Comparison of ENCODE assay signal across 21 mouse cellular contexts in genomic region chr14:32881693-32882092, GRCm38 (mm10). TPM values are rescaled to one million over a fixed set of nuclear protein-coding genes. Genes with fewer than 3 reads are reported as not detected.
DNase-seq lines count a peak whose midpoint lies in the region; ATAC-seq lines count a peak whose summit lies in the region.
"Had no signal": no experiment of that assay in that cellular context is flagged by ENCODE, and none has a peak within 500 bp of the region (broad histone marks: within the 10 kb centered on the region; RNA-seq: fewer than 3 reads in every experiment).

No protein-coding gene starts in this region.

- no peaks in the 10 kb centered on the region for H3K9me3 ChIP-seq in heart, embryonic 16.5 days (replicated peaks; ENCODE audit: control insufficient read depth, low read length)
- H3K9me3 ChIP-seq: forebrain, embryonic 12.5 days; hindbrain, embryonic 12.5 days; limb, embryonic 10.5 days; liver, embryonic 15.5 days; neural tube, embryonic 15.5 days had no signal

- no peaks in the 10 kb centered on the region for H3K36me3 ChIP-seq in heart, embryonic 16.5 days (ENCODE audit: control insufficient read depth, insufficient read depth)
- H3K36me3 ChIP-seq: forebrain, embryonic 12.5 days; hindbrain, embryonic 12.5 days; limb, embryonic 10.5 days; liver, embryonic 15.5 days; neural tube, embryonic 15.5 days had no signal

- peak; percentile 92 for ATAC-seq in heart, embryonic 16.5 days (replicated peaks; ENCODE audit: extremely low read depth, insufficient read depth, low FRiP score)
- ATAC-seq: Patski had no signal

- peak overlapping the region; percentile 85 for H3K27ac ChIP-seq in heart, embryonic 16.5 days (ENCODE audit: low read length)
- H3K27ac ChIP-seq: forebrain, embryonic 12.5 days; hindbrain, embryonic 12.5 days; limb, embryonic 10.5 days; liver, embryonic 15.5 days; neural tube, embryonic 15.5 days had no signal

- intact Hi-C loops in gastrocnemius, postnatal 14 days (cut with DNase I; ENCODE audit: low total_unique reads), result no loop called here

- 24% methylated on average over 1 of the region's 1 CpGs for WGBS in heart, embryonic 16.5 days

- no peak overlapping the region for H3K9ac ChIP-seq in heart, embryonic 16.5 days (ENCODE audit: low read length)
- H3K9ac ChIP-seq: forebrain, embryonic 12.5 days; hindbrain, embryonic 12.5 days; liver, embryonic 15.5 days; neural tube, embryonic 15.5 days had no signal

- peak; percentile 25 for DNase-seq in gastrocnemius, postnatal 14 days
- no peak for DNase-seq in gastrocnemius, postnatal 10 days
- peak; percentile 35 for DNase-seq in ovary, postnatal 36 days (ENCODE audit: low spot score)
- no peak for DNase-seq in ovary, postnatal 10 days (ENCODE audit: low spot score)
- no peak for DNase-seq in urinary bladder, postnatal 25 days (ENCODE audit: low spot score)
- DNase-seq in cerebellum, postnatal 4 days (ENCODE audit: low spot score in 2 of 2), result no peak
- no peak for DNase-seq in frontal cortex, postnatal 36 days (ENCODE audit: low spot score in 2 of 2)
- DNase-seq: kidney, adult 11 months; kidney, postnatal 4 days had no signal

- peaks cover 32% of the 10 kb centered on the region for H3K4me1 ChIP-seq in heart, embryonic 16.5 days (ENCODE audit: control insufficient read depth, insufficient read depth, low read length)
- H3K4me1 ChIP-seq: forebrain, embryonic 12.5 days; limb, embryonic 10.5 days; liver, embryonic 15.5 days had no signal

- peak overlapping the region; percentile 10; the same call in 1 of the 2 replicates for H3K4me2 ChIP-seq in heart, embryonic 16.5 days (ENCODE audit: low read depth, low read length)
- H3K4me2 ChIP-seq: forebrain, embryonic 12.5 days; hindbrain, embryonic 12.5 days; liver, embryonic 15.5 days; neural tube, embryonic 15.5 days had no signal

- no peaks in the 10 kb centered on the region for H3K27me3 ChIP-seq in heart, embryonic 16.5 days (ENCODE audit: control insufficient read depth, insufficient read depth, low read length)
- H3K27me3 ChIP-seq: forebrain, embryonic 12.5 days; hindbrain, embryonic 12.5 days; liver, embryonic 15.5 days had no signal

- H3K4me3 ChIP-seq in heart, embryonic 16.5 days (ENCODE audit: low read length), result no peak overlapping the region
- H3K4me3 ChIP-seq: forebrain, embryonic 12.5 days; hindbrain, embryonic 12.5 days; limb, embryonic 10.5 days; liver, embryonic 15.5 days; neural tube, embryonic 15.5 days had no signal

RNA-seq across cellular contexts. Expression of gene Vstm4, which starts 25.1 kb away (rescaled TPM):
- total RNA-seq in gastrocnemius, postnatal 14 days (2021), result 10 to 100 TPM in 1 of 2 experiments, 1 to 10 TPM in 1; 8.2 to 10.9 TPM
- total RNA-seq in gastrocnemius, postnatal 10 days (2021), result 10 to 100 TPM; 20.0 to 23.4 TPM
- polyA plus RNA-seq in heart, embryonic 16.5 days (2015; fragmentation: Nextera tagmentation; extraction: Ambion mirVana), result 24.1 and 24.2 TPM in 2 replicates
- total RNA-seq: common myeloid progenitor, adult 5-6 weeks; monocyte, adult 5-6 weeks had no signal
- polyA plus RNA-seq: Patski had no signal

RNA-seq across cellular contexts. Expression of gene Fam170b, which starts 47.9 kb away (rescaled TPM):
- not detected for total RNA-seq in gastrocnemius, postnatal 14 days (2021)
- not detected for total RNA-seq in gastrocnemius, postnatal 10 days (2021)
- polyA plus RNA-seq in heart, embryonic 16.5 days (2015; fragmentation: Nextera tagmentation; extraction: Ambion mirVana), result not detected in 2 replicates
- total RNA-seq: common myeloid progenitor, adult 5-6 weeks; gastrocnemius, adult 18-20 months; layer of hippocampus, postnatal 25 days had no signal
- polyA plus RNA-seq: embryonic facial prominence, embryonic 14.5 days; forebrain, embryonic 12.5 days; hindbrain, embryonic 12.5 days; neural tube, embryonic 15.5 days; Patski had no signal

Comparison
In these comparisons a context has a peak if more than half of its experiments do, and no peak if none do; other contexts are left out.
1. DNase-seq: peak in gastrocnemius, postnatal 14 days (single experiment) and ovary, postnatal 36 days (single experiment); none in gastrocnemius, postnatal 10 days (single experiment), ovary, postnatal 10 days (single experiment), urinary bladder, postnatal 25 days (single experiment), cerebellum, postnatal 4 days (0 of 2) and frontal cortex, postnatal 36 days (0 of 2).